Mouse (Mus musculus) heart, adult 2 months (tissue): ENCODE data around the gene Ptgs1.

Source experiments
- EP300 ChIP-seq: fragments of 200-500 bp; IDR thresholded peaks from 2 replicates; pipeline ENCODE4 v1.6.1; 2011; ENCODE audit warnings: low read depth, low read length, control low read depth; ENCODE audit not compliant: insufficient read depth
- POLR2A ChIP-seq: fragments of 200-500 bp; IDR thresholded peaks from 2 replicates; pipeline ENCODE4 v1.6.1; 2011; ENCODE audit warnings: mild to moderate bottlenecking, low read depth, low read length, control low read depth; ENCODE audit not compliant: insufficient read depth

- TF ChIP-seq EP300 (no peak), POLR2A (no peak)
Measured at GRCm38 (mm10) chr2:36237557-36237956, 7.3 kb downstream of the Ptgs1 start.
